Mouse (Mus musculus): ENCODE results near the gene Gm10228. TPM values are rescaled to one million over a fixed set of nuclear protein-coding genes. Genes with fewer than 3 reads are reported as not detected.
"Not testable (repeated sequence)": the region's sequence is repeated elsewhere in the genome, so short reads cannot be mapped to it uniquely, and the experiment has no call there.

The Gm10228 gene
- not detected in 2 replicates for polyA plus RNA-seq (2016; fragmentation: Nextera tagmentation; extraction: Ambion mirVana)

DNA sequence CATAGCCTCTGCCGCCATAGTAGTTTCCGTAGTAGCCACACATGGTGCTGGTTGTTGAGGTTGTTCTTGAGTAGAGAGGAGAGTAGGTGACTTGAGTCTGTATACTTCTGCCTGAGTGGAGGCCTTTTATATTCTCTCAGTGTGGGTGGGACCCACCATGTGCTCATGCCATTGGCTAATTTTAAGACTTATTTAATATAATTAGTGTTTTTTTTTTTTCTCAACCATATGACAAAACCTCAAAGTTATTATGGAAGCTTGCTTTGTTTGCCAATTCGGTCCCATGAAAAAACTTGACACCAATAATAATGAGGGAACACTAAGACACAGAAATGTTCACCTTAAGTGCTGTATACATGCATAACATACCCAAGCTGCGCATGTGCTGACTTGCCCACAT, at the start of gene Gm10228:
Gene Gm10228, minus strand, starts transcription at position 101 of the 400 bp plus-strand sequence.
- ATAC-seq (ENCODE audit: low FRiP score); H3K4me1 ChIP-seq; H3K9ac ChIP-seq; H3K36me3 ChIP-seq; H3K27me3 ChIP-seq; H3K4me2 ChIP-seq (replicated peaks); H3K27ac ChIP-seq; H3K4me3 ChIP-seq; H3K9me3 ChIP-seq (replicated peaks): not testable (repeated sequence)
- WGBS: 86% methylated on average over 2 of the region's 4 CpGs

DNA sequence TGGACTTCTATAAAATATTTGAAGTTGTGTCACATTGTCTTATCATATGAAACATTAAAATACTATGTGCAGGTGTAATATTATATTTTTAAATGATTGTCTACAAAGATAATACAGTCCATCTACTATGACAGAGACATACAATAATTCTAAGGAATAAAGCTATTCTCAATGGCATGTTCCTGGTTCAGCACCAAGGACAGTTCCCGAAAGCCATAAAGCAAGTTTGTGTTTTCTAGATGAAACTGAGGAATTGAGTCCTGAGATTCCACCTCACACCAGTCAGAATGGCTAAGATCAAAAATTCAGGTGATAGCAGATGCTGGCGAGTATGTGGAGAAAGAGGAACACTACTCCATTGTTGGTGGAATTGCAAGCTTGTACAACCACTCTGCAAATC, 29.8 kb upstream of the Gm10228 start:
- H3K36me3 ChIP-seq; ATAC-seq (ENCODE audit: low FRiP score); H3K4me2 ChIP-seq (replicated peaks); H3K4me3 ChIP-seq; H3K27ac ChIP-seq; H3K9ac ChIP-seq; H3K4me1 ChIP-seq; H3K27me3 ChIP-seq; H3K9me3 ChIP-seq (replicated peaks): not testable (repeated sequence)
- 82% methylated on average over 2 of the region's 2 CpGs for WGBS

DNA sequence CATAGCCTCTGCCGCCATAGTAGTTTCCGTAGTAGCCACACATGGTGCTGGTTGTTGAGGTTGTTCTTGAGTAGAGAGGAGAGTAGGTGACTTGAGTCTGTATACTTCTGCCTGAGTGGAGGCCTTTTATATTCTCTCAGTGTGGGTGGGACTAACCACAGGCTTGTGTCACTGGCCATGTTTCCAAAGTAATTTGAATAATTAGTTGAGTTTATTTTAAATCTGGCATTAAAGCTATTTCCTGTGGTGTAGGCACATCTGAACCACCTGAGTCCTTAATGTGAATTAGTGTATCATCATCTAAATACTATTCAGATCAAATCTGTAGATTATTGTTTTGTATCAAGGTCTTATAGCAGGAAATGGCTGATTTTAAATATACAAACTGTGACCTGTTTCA, 22.6 kb upstream of the Gm10228 start, which contains the start of gene 1110025L11Rik:
Gene 1110025L11Rik, minus strand, starts transcription at position 101 of the 400 bp plus-strand sequence.
- ATAC-seq (ENCODE audit: low FRiP score); H3K36me3 ChIP-seq; H3K9me3 ChIP-seq (replicated peaks); H3K27me3 ChIP-seq; H3K4me2 ChIP-seq (replicated peaks); H3K4me1 ChIP-seq; H3K4me3 ChIP-seq; H3K9ac ChIP-seq; H3K27ac ChIP-seq: not testable (repeated sequence)
- WGBS: no CpG with 5 or more reads among the region's 2 CpGs

DNA sequence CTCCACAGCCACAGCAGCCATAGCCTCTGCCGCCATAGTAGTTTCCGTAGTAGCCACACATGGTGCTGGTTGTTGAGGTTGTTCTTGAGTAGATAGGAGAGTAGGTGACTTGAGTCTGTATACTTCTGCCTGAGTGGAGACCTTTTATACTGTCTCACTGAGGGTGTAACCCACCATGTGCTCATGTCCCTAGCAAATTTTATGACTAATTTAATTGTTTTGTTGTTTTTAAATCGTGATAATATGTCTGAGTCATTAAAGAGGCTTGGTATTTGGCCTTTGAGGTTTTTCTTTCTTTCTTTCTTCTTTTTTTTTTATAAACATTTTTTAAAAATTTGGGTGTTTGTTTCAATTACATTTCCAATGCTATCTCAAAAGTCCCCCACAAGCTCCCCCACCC, 6.5 kb upstream of the Gm10228 start, which contains the start of gene Krtap6-5:
Gene Krtap6-5, minus strand, starts transcription at position 101 of the 400 bp plus-strand sequence.
- Histone ChIP-seq H3K9me3 (replicated peaks) (no peaks in the 10 kb centered on the region), H3K27me3 (no peaks in the 10 kb centered on the region), H3K4me2 (replicated peaks) (no peak within 1 kb of the TSS), H3K9ac (no peak within 1 kb of the TSS), H3K4me1 (no peaks in the 10 kb centered on the region), H3K4me3 (no peak within 1 kb of the TSS), H3K36me3 (no peaks in the 10 kb centered on the region), H3K27ac (no peak within 1 kb of the TSS)
- 97% methylated on average over 3 of the region's 3 CpGs for WGBS
- no peak for ATAC-seq (ENCODE audit: low FRiP score)

DNA sequence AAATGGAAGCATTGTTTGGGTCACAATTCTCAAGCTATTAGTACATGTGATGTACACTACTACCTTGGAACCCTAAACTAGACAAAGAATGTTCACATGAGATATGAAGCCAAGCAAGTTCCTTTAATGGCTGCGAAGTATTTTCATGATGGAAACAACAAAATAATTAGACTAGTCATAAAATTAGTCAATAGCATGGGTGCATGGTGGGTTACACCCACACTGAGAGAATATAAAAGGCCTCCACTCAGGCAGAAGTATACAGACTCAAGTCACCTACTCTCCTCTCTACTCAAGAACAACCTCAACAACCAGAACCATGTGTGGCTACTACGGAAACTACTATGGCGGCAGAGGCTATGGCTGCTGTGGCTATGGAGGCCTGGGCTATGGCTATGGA, 9.9 kb downstream of the Gm10228 start, which contains the start of gene Krtap6-1:
Gene Krtap6-1, plus strand, starts transcription at position 301 of the 400 bp plus-strand sequence.
- 88% methylated on average over 3 of the region's 3 CpGs for WGBS
- not testable (repeated sequence) for ATAC-seq (ENCODE audit: low FRiP score); H3K36me3 ChIP-seq; H3K27ac ChIP-seq; H3K4me1 ChIP-seq; H3K4me2 ChIP-seq (replicated peaks); H3K4me3 ChIP-seq; H3K9ac ChIP-seq; H3K9me3 ChIP-seq (replicated peaks); H3K27me3 ChIP-seq

DNA sequence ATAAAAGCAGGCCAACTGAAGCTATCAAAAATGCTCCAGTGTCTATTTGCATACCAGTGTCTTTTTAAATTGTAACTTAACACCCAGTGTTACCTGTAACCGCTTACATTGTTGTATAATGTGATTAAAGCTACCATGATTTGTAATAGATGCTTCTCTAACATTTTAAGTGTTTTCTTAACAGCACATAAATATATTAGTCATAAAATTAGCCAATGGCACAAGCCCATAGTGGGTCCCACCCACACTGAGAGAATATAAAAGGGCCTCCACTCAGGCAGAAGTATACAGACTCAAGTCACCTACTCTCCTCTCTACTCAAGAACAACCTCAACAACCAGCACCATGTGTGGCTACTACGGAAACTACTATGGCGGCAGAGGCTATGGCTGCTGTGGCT, 26.3 kb downstream of the Gm10228 start, which contains the start of gene Gm10229:
Gene Gm10229, plus strand, starts transcription at position 301 of the 400 bp plus-strand sequence.
- ATAC-seq (ENCODE audit: low FRiP score); H3K36me3 ChIP-seq; H3K9me3 ChIP-seq (replicated peaks); H3K4me2 ChIP-seq (replicated peaks); H3K4me1 ChIP-seq; H3K4me3 ChIP-seq; H3K27ac ChIP-seq; H3K27me3 ChIP-seq; H3K9ac ChIP-seq: not testable (repeated sequence)
- WGBS: 98% methylated on average over 3 of the region's 3 CpGs

DNA sequence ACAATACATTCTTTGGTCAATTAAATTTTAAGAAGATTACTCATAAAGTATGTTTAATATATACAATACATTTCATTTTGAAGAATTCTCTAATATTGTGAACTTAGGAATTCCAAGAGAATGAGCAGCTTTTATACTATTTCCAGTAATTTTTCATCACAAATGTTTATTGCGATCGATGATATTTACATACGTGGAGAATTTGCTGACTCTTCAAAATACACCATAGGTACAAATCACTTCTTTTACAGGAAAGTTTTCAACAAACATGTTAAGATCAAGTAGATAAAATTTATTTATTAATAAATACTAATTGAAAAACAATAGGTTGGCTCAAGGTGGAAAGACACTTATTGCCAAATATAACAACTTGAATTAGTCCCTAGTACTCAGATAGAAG, 27.3 kb downstream of the Gm10228 start:
- Histone ChIP-seq H3K4me1 (no peaks in the 10 kb centered on the region), H3K9me3 (replicated peaks) (no peaks in the 10 kb centered on the region), H3K4me3 (no peak overlapping the region), H3K36me3 (no peaks in the 10 kb centered on the region), H3K27ac (no peak overlapping the region), H3K9ac (no peak overlapping the region), H3K27me3 (no peaks in the 10 kb centered on the region), H3K4me2 (replicated peaks) (no peak overlapping the region)
- 95% methylated on average over 3 of the region's 3 CpGs for WGBS
- ATAC-seq (ENCODE audit: low FRiP score): no peak

DNA sequence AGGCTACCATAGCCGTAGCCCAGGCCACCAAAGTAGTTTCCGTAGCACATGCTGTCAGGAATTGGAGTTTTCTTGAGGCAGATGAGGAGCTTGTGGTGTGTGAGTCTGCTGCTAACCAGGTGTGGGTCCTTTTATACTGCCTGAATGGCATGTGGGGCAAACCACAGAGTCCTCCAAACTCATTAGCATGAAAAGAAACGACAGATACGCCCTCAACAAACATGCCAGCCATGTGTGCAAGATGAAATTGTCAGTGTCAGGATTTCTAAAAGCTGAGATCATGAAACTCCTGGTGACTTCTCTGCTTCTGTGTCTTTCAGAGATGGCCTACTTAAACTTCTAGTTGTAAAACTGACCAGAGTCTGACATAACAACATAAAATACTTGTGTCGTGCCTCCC, 30.6 kb downstream of the Gm10228 start, which contains the start of gene Krtap22-2:
Gene Krtap22-2, minus strand, starts transcription at position 101 of the 400 bp plus-strand sequence.
- no peak within 1 kb of the TSS for H3K27ac ChIP-seq
- 91% methylated on average over 5 of the region's 5 CpGs for WGBS
- H3K9me3 ChIP-seq (replicated peaks): no peaks in the 10 kb centered on the region
- H3K27me3 ChIP-seq: no peaks in the 10 kb centered on the region
- H3K4me1 ChIP-seq: no peaks in the 10 kb centered on the region
- H3K36me3 ChIP-seq: no peaks in the 10 kb centered on the region
- H3K9ac ChIP-seq: no peak within 1 kb of the TSS
- no peak within 1 kb of the TSS for H3K4me3 ChIP-seq
- no peak for ATAC-seq (ENCODE audit: low FRiP score)
- H3K4me2 ChIP-seq (replicated peaks): no peak within 1 kb of the TSS

Other genes starting within 250 kb of the Gm10228 start
- not detected in 2 replicates for gene Gm20741, start 229.3 kb downstream of the Gm10228 start, polyA plus RNA-seq (2016; fragmentation: Nextera tagmentation; extraction: Ambion mirVana)
- gene Krtap15, start 221.3 kb downstream of the Gm10228 start, polyA plus RNA-seq (2016; fragmentation: Nextera tagmentation; extraction: Ambion mirVana): not detected in 2 replicates
- not detected in 2 replicates for gene Krtap14, start 215.3 kb downstream of the Gm10228 start, polyA plus RNA-seq (2016; fragmentation: Nextera tagmentation; extraction: Ambion mirVana)
- gene Krtap19-1, start 172.1 kb downstream of the Gm10228 start, polyA plus RNA-seq (2016; fragmentation: Nextera tagmentation; extraction: Ambion mirVana): not detected in 2 replicates
- gene Krtap19-2, start 167.2 kb downstream of the Gm10228 start, polyA plus RNA-seq (2016; fragmentation: Nextera tagmentation; extraction: Ambion mirVana): not detected in 2 replicates
- not detected in 2 replicates for gene Krtap19-3, start 163.4 kb downstream of the Gm10228 start, polyA plus RNA-seq (2016; fragmentation: Nextera tagmentation; extraction: Ambion mirVana)
- gene Krtap19-4, start 156.4 kb downstream of the Gm10228 start, polyA plus RNA-seq (2016; fragmentation: Nextera tagmentation; extraction: Ambion mirVana): not detected in 2 replicates
- not detected in 2 replicates for gene Krtap19-5, start 145.0 kb downstream of the Gm10228 start, polyA plus RNA-seq (2016; fragmentation: Nextera tagmentation; extraction: Ambion mirVana)
- not detected in 2 replicates for gene Krtap19-9b, start 109.2 kb downstream of the Gm10228 start, polyA plus RNA-seq (2016; fragmentation: Nextera tagmentation; extraction: Ambion mirVana)
- gene Krtap16-3, start 78.6 kb downstream of the Gm10228 start, polyA plus RNA-seq (2016; fragmentation: Nextera tagmentation; extraction: Ambion mirVana): not detected in 2 replicates
- not detected in 2 replicates for gene Krtap22-2, start 30.7 kb downstream of the Gm10228 start, polyA plus RNA-seq (2016; fragmentation: Nextera tagmentation; extraction: Ambion mirVana)
- gene Gm10229, start 26.2 kb downstream of the Gm10228 start, polyA plus RNA-seq (2016; fragmentation: Nextera tagmentation; extraction: Ambion mirVana): not detected in 2 replicates
- not detected in 2 replicates for gene Krtap6-1, start 9.8 kb downstream of the Gm10228 start, polyA plus RNA-seq (2016; fragmentation: Nextera tagmentation; extraction: Ambion mirVana)
- gene Krtap6-5, start 6.4 kb upstream of the Gm10228 start, polyA plus RNA-seq (2016; fragmentation: Nextera tagmentation; extraction: Ambion mirVana): not detected in 2 replicates
- gene 1110025L11Rik, start 22.5 kb upstream of the Gm10228 start, polyA plus RNA-seq (2016; fragmentation: Nextera tagmentation; extraction: Ambion mirVana): not detected in 2 replicates
- gene Krtap6-3, start 42.5 kb upstream of the Gm10228 start, polyA plus RNA-seq (2016; fragmentation: Nextera tagmentation; extraction: Ambion mirVana): not detected in 2 replicates
- not detected in 2 replicates for gene Gm6358, start 99.4 kb upstream of the Gm10228 start, polyA plus RNA-seq (2016; fragmentation: Nextera tagmentation; extraction: Ambion mirVana)
- gene Gm10061, start 109.6 kb upstream of the Gm10228 start, polyA plus RNA-seq (2016; fragmentation: Nextera tagmentation; extraction: Ambion mirVana): not detected in 2 replicates
- not detected in 2 replicates for gene Gm9789, start 116.5 kb upstream of the Gm10228 start, polyA plus RNA-seq (2016; fragmentation: Nextera tagmentation; extraction: Ambion mirVana)
- gene Gm7735, start 128.0 kb upstream of the Gm10228 start, polyA plus RNA-seq (2016; fragmentation: Nextera tagmentation; extraction: Ambion mirVana): not detected in 2 replicates
- not detected in 2 replicates for gene 1110057P08Rik, start 133.3 kb upstream of the Gm10228 start, polyA plus RNA-seq (2016; fragmentation: Nextera tagmentation; extraction: Ambion mirVana)
- gene Krtap20-2, start 164.4 kb upstream of the Gm10228 start, polyA plus RNA-seq (2016; fragmentation: Nextera tagmentation; extraction: Ambion mirVana): not detected in 2 replicates

Data from hindbrain, embryonic 12.5 days (tissue).